Mouse (Mus musculus): ENCODE data around the gene Ogfod3.

Ogfod3 gene

DNA sequence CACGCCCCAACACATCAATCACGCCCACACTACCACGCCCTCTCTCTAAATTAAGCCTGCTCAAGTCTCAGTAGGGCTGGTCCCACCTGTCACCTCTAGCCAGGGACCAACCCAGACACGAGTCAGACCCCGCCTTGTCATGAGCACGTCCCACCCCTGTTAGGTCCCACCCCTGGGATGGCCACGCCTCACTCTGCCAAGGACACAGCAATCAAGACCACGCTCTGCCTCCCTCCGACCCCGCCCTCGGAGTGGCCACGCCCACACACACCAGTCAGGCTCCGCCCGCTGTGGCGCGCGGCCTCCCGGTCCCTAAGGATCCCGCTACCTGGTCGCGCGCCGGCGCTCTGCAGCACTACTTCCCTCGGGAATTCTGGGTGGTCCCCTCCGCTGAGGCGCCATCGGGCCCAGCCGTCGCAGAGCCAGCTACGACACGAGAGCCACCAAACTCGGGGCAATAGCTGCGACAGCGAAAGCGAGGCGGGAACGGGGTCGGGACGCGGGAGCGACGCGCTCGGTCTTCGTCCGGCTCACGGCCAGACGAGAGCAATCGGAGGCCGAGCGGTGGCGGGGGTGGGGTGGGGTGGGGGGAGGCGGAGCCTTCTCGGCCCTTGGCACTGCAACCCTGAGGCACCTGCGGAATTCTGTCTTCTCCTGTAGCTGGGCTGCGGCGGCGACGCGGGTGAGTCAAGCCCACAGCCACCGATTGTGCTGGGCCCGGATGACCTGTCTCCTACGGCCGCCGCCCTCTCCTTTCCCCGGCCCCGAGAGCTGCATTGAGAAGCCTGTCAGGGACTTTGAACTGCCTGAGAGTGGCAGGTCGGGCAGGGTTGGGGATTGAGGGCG lies at the start of gene Ogfod3, which contains the start of gene Hexdc:
Ogfod3 (minus strand) TSS at position 551 of the 846 bp plus-strand sequence.
Hexdc (plus strand) TSS at position 273 of the 846 bp plus-strand sequence.
- DNase-seq (ENCODE audit: low spot score): peak; percentile 94

DNA sequence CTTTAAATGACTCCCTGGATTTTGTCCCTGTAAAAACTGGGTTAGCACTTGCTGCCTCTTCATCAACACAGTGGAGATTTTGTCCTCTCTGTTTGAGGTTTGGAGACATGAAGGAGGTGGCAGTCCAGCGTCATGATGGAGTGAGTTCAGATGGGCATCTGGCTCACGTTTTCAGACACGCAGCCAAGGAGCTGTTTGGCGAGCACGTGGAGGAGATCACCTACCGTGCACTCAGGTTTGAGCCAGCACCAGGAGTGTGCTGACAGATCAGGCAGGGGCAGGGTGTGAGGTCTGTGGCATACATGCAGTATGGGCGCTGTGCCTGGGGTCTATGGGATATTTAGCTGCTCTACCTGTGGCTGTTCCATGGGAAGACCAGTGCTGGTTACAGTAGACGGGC lies 45.7 kb upstream of the Ogfod3 start:
- DNase-seq (ENCODE audit: low spot score): no peak

DNA sequence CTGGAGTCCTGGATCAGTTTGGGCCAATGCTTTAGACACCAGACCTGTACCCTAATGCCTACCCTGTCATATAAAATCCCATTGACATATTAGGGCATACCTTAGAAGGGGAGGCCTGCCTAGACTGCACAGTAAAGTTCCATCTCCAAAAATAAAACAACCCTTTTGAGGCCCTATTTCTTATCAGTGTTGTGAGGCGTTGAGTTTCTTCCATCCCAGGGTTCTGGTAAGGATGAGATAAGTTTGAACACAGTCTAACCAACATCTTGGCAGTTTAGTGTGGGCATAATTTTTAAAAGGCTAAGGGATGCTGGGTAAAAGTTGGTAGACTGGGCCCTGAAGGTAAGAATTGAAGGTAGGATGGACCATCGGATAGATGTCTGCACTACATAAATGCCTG lies 35.2 kb upstream of the Ogfod3 start:
- DNase-seq (ENCODE audit: low spot score): no peak

DNA sequence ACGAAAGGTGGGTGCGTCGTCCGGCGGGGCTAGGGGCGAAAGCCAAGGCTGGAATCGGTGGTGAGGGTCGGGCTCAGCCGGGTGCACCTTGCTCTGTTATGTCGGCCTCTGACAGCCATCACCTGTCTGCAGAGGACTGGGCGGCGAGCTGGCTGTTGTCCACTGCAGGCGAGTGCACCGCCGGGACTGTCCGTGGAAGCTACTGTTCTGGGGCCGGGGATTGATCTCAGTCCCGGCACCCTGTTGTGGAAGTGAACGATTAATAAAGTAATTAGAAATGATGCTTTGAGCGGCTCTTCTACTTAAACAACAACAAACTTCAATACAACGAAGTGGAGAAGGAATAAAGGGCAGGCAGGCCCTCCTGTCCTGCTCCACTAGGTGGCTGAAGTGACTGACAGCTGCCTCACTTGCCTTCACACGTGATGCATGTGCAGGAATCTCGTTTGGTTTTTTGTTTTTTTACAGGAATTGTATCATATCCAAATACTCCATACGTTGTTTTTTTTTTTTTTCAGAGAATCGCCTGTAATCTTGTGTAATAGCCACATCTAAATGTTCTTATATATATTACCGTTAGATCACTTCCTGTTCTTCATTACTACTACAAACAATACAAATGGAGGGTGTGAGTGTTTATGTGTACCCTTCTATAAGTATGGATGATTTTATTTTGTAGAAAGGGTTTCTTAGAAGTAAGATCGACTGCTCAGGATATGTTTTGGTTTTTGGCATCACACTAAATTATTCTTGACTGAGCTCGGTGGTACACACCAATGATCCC lies 33.0 kb upstream of the Ogfod3 start:
- DNase-seq (ENCODE audit: low spot score): no peak

DNA sequence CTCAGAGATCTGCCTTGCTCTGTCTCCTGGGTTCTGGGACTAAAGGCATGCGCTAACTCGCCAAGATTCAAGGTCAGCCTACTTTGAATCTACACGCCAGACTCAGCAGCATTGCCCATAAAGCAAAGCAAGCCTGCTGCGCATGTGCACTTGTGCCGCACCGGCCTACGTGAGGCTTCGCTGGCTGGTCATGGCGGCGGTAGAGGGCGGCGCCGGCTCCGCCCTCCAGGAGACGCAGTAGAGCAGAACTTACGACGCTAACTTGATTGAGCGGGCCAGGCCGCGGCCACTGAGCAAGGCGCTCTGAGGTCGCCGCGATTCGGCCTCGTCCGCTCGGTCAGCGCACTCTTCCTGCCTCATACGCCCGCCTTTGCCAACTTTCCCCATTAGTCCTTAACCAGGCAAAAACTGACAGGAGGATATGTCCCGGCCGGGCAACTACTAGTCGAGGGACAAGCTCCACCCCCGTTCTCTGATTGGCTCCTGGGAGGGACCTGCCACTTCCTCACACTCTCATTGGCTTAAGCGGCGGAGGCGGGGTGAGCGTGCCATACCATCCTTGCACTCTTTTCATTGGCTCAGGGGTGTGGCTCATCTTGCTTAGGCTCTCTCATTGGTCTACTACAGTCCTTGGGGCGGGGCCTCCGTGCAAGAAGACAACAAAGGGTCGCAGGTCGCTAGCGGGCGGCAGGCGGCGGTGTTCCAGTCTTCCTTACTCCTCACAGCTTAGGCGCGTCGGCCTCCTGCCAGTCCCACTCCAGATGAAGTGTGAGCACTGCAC lies 32.2 kb upstream of the Ogfod3 start, which contains the start of gene Narf:
Narf (plus strand) TSS at position 690 of the 781 bp plus-strand sequence.
- peak; percentile 100 for DNase-seq (ENCODE audit: low spot score)

DNA sequence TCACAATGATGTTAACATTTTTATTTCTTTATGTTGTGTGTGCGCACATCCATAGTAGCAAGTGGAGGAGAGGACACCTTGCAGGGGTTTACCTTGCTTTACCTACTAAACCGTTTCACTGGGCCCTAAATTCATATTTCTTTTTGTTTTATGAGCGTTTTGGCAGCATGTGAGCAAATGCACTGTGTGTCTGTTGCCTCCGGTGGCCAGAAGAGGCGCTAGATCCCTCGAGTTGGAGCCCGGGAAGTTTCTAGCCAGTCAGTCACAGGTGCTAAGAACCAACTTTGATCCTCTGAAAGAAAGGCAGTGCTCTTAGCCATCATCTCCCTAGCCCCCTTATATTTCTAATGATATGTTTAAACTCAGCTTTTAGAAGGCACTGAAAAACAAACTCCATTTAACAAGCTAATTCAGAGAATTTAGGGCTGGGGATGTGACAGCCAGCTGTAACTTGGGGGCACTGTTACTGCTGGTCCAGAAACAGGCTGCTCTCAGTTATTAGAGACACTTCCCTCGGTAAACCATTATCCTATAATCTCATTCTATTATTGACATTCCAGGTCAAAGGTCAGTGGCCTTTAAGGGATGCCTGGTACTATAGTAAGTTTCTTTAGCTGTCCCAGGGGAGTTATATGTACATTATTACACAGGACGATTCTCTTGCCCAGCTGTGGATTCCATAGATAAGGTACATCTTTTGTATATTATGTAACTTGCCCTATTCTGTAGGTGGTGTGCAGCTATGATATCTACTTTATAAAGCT lies 31.1 kb upstream of the Ogfod3 start:
- no peak for DNase-seq (ENCODE audit: low spot score)

DNA sequence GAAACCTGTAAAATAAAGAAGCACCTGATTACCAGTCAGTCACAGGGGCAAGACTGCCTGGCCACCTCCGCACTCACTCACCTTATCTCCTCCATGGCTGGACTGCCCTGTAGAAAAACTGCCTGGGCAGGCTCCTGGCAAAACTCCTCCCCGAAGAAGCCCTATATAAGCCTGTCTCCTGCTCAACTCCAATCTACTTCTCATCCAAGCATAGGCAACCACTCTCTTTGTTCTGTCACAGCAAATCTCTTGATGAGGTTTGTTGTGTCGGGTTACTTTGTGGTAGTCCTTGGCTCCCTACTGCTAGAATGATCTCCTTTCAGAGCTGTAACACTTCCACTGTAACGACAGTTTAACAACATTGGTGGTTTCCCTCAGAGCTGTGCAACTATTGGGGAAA lies 28.2 kb upstream of the Ogfod3 start:
- DNase-seq (ENCODE audit: low spot score): no peak

DNA sequence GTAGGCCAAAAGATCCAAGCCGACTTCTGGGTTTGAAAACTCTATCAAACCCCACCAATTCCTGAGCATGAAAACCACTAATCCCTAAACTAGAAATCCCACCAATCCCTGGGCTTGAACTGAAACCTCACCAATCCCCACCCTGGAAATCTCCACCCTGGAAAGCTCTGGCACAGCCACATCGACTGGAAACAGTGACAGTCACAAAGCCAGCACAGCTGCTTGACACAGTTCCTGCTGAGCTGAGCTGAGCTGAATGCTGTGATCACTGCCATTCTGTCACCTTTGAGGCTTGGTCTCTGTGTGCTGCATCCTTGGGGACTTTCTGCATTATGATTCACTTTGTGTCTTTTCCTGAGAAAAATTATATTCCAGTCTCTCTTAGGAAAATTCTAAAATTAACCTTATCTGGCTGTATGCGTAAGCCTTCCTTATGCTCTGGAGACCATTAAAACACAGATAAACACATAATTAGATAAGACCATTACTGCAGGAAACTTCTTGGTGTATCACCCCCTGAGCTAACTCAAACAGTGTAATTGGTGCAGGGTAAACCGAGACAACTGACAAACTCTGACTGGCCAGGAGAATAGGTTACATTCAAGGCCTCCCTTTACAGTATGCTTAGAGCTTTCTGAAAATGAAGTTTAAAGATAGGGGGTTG lies 27.2 kb upstream of the Ogfod3 start:
- DNase-seq (ENCODE audit: low spot score): no peak

DNA sequence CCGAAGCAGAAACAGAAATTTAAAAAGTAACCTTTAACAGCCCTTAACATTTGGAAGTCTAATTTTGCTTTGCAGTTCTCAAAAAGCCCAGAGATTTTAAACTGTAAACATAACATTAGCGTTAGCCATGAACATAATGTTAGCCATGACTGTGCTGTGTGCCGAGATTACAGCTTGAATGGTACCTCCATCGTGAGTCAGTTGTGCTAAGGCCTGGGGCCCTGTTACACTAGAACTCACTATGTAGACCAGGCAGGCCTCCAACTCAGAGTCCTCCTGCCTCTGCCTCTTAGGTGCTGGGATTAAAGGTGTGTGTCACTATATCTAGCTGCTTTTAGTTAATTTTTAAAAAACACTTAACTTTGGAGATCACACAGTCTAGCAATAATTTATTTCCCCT lies 26.7 kb upstream of the Ogfod3 start:
- no peak for DNase-seq (ENCODE audit: low spot score)

DNA sequence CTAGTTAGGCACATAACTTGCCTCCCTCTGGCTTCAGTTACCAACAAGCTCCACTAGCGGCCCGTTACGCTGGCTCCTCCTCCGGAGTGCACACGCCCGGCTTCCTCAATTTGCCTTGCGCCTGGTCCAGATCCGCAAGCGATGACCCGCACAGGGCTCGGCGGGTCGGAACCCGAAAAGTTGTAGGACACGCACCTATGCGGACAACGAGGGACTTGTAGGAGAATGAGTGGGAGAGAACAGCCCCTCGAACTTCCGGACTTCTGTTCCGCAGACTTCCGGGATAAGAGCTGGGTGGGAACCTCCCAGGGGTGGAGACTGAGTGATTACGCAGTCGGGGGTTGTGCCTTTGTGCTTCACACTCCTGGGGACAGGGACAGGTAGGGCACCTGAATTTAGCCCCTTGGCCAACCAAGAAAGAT lies 24.5 kb upstream of the Ogfod3 start, which contains the start of gene Cybc1:
Cybc1 (minus strand) TSS at position 305 of the 422 bp plus-strand sequence.
- peak; percentile 64 for DNase-seq (ENCODE audit: low spot score)

DNA sequence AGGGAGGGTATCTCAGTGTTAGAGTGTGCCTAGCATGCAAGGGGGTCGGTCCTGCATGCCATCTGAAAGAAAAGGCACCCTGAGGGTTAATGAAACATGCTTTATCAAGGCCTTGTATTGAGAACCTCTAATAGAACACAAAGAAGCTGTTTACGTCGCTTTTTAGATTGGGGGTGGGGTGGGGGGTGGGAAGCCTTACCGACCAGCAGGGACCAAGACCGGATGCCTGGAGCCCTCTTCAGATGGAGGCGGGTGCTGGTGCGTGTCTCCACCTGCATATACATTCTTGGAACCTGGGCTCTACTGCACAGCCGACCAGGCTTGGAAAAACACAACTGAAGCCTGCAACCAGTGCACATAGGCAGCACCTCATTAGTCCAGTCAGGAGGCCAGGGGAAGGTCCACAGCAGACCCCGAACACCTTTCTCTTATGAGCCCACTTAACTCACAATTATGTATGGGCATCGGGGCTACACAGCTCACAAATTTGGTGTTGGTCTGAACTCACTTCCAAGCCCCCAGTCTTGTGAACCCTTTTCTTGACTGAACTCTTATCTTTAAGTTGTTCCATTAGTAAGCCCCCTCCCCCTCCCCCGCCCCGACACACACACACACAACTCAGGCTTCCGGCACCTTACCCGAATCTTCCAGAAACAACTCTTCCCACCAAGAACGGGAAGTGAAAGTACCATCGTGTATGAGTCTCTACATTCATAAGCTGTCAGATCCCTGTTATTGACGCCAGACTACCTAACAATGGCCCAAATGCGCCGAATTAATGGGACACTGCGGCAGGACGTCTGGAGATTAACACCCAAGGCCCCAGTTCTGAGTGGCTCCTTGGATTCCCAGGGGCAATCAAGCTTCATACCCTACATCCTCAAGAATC lies 23.9 kb upstream of the Ogfod3 start:
- no peak for DNase-seq (ENCODE audit: low spot score)

DNA sequence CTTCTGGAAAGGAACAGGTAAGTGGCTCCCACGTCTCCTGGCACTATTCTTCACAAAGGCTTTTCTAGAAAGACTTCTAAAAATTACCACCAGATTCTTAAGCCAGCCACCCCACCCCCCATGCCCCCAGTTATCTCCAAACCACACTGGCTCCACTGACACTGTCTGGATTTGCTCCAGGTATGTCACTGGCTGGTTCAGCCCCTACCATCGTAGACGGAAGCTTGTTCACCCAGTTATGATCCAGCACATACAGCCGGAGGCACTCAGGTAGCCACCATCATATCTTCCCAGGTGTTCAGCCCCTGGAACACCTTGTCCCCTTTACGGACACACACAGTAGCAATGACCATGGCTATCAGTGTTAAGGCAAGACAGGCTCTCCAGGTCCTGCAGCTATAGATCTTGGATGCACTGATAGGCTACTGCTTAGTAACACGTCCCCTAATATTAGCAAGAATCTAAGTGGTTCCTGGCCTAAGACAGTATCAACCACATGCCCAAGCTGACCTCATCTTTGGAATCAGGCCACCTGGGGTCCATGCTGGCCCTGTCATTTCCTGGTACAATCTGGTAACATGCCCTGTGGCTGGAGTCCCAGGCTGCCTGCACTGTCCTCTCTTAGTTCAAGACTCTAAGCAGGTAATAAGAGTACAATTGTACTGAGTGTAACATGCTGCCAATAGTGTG lies 17.0 kb upstream of the Ogfod3 start:
- no peak for DNase-seq (ENCODE audit: low spot score)

DNA sequence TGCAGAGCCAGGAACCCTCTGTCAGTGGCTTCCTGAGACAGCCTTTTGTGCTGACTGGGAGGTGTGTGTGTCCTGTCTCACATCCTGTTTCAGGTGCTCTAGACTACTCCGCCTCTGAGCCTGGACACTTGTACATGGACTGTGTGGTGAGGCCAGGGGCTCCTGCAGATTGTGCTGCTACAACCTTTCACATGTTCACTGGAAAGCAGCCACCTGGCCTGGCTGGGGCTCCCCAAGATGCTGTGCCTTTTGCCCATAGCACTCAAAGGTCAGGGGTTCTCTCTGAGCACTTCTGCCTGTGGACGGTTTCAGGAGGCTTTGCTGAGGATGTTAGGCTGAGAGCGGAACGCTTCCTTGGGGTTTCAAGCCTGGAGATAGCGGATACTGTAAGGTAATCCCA lies 16.3 kb upstream of the Ogfod3 start:
- DNase-seq (ENCODE audit: low spot score): no peak

DNA sequence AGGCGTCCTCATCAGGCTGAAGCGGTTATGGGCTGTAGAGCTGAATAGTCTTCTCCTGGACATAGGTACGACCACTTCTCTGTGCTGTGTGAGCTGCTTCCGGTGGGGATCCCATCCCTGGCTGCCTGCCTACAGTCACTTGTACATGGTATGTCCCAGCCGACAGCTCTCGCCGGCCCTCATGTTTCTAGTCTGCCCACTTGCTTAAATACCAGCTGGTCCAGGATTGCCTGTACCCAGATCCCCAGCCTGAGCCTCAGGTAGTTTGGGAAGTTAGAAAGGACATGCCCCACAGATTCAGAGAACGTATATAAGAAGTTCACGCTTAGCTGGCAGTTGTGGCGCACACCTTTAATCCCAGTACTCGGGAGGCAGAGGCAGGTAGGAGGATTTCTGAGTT lies 15.3 kb upstream of the Ogfod3 start:
- no peak for DNase-seq (ENCODE audit: low spot score)

DNA sequence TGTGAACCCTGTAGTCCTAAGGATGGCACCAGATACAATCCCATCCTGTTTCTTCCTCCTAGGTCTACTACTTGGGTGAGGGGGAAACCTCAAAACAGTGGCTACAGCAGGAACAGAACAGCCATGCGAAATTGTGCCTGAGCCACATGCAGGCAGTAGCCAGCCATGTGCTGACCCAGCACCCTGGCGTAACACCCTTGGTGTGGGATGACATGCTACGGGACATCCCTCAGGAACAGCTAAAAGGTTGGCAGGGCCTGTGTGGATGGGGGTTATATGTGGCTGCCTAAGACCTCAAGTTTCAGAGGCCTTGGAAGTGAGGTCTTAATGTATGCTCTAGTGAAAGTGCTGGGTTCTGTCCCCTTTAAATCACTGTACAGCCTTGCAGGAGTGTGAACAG lies 12.3 kb upstream of the Ogfod3 start:
- no peak for DNase-seq (ENCODE audit: low spot score)

DNA sequence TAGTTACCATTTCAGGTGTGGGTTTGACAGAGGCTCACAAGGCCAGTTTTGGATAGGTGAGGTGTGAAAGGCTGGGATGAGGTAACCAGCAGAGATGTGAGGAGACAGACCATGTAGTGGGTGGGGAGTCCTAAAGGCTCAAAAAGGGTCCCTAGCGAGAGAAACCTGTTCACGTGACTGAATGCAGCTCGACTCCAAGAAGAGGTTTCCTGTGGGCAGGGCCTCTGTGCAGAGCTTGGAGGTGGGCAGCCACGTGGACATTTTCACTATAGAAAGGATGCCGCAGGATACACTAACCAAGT lies 701 bp downstream of the Ogfod3 start:
- DNase-seq (ENCODE audit: low spot score): no peak

DNA sequence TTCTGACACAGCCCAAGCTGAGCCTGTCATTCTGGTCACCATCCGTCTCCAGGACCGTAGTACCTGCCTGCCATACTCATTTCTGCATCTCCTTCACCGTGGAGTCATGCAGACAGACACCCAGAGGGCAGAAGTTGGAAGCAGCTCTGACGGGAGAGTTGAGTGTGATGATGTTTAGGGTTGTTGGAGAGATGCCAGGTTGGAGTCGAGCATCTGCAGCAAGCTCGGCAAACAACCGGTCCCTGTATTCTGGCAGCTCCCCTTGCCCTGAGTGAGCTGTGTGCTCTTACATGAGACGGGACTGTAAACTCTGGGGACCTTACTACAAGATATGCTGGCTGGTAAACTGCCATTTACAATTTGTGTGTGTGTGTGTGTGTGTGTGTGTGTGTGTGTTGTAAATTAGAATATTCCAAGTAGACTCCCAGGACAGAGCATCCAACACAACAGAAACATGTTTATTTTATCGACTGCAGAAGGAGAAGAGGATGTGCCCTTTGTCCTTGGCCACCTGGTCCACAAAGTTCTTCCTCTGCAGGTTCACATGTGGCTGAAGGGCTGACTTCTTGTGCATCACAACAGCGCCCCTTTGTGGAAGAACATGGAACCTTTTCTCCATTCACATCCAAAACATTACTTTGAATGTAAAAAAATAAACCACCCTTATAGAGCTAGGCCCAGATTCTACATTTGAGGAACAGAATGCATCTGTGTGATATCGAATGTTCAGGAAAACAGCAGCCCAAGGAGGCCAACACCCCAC lies 2.9 kb downstream of the Ogfod3 start:
- no peak for DNase-seq (ENCODE audit: low spot score)

DNA sequence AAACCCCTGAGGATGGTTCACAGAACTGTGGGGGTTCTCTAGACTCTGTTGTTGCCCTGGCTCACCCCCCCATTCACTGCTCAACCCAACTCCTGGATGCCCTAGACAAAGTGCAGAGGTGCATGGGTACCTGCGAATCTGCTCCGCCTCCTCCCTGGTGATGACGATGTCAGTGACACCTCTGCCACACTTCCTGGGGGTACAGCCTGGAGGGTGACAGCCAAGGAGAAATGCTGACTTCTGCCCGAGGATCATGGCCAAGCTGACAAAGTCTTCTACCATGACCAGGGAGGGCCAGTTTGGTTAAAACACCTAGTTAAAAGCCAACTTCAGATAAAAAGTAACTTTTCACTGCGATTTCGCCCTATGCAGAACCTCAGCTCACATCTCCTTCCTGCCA lies 3.7 kb downstream of the Ogfod3 start:
- no peak for DNase-seq (ENCODE audit: low spot score)

DNA sequence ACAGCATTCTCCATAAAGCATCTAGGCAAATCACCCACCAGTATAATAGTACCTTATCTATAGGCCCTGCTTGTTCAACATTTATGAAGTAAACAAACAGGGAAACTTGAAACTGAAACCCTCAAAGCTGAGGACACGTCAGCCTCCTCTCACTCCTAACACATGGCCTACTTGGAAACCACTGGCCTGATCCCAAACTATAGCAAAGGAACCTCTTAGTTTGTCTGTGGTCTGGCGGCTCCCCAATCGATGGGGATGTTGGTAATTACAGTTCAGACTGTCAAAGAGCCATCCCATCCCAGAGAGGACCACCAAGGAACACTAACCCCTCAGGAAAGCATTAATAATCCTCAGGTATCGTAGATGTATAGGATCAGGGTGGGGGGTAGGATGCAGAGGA lies 4.7 kb downstream of the Ogfod3 start:
- DNase-seq (ENCODE audit: low spot score): no peak
